Mouse (Mus musculus) mature B cell (primary cell): ENCODE measurements around the gene Cep78.

Experiments
- in situ Hi-C: fragments of 300-500 bp; cut with MboI; formaldehyde crosslinking; loops from 2 replicates; pipeline ENCODE4 v1.14.3; 2019

The Cep78 gene

GRCm38 (mm10) chr19:15908016-15908415 is 76.8 kb downstream of the Cep78 start:
- in situ Hi-C loops: no loop called here
